Mouse (Mus musculus): ENCODE data around the gene Tmem269.

- TF ChIP-seq CTCF (IDR thresholded peaks at IDR 0.05; ENCODE audit: extremely low read depth, insufficient read depth, insufficient read length, insufficient replicate concordance), result no peak
- TF ChIP-seq POLR2A (IDR thresholded peaks at IDR 0.05; ENCODE audit: low read depth, low read length), result no peak
These were observed 26.7 kb downstream of the Tmem269 start for GRCm38 (mm10) chr4:119191273-119191672.
